Mouse (Mus musculus) hindbrain, embryonic 15.5 days (tissue): ENCODE measurements around the gene Gm8300. TPM values are rescaled to one million over a fixed set of nuclear protein-coding genes. Genes with fewer than 3 reads are reported as not detected.
"Not testable (repeated sequence)": the region's sequence is repeated elsewhere in the genome, so short reads cannot be mapped to it uniquely, and the experiment has no call there.

Source experiments
- ATAC-seq: fragments of 200-750 bp; cut with Nextera tagmentation; 2 replicates; pipeline ENCODE4 v1.8.0; 2017; ENCODE audit warnings: low read depth, moderate number of reproducible peaks, moderate TSS enrichment; ENCODE audit not compliant: low FRiP score
- H3K27ac ChIP-seq: fragments of 300-500 bp; sonication (generic); replicated peaks from 2 replicates; pipeline ENCODE4 v1.5.1; 2015; ENCODE audit warnings: mild to moderate bottlenecking, inconsistent platforms
- H3K27me3 ChIP-seq: fragments of 300-500 bp; sonication (generic); 2 replicates; pipeline ENCODE4 v1.6.1; 2015; ENCODE audit warnings: control low read depth, inconsistent platforms
- H3K36me3 ChIP-seq: fragments of 300-500 bp; sonication (generic); 2 replicates; pipeline ENCODE4 v1.6.1; 2015; ENCODE audit warnings: control low read depth, inconsistent platforms
- H3K4me1 ChIP-seq: fragments of 300-500 bp; sonication (generic); replicated peaks from 2 replicates; pipeline ENCODE4 v1.6.1; 2015; ENCODE audit warnings: control low read depth, inconsistent platforms
- H3K4me2 ChIP-seq: fragments of 300-500 bp; sonication (generic); 2 replicates; pipeline ENCODE4 v1.6.1; 2015; ENCODE audit warnings: moderate library complexity, mild to moderate bottlenecking, inconsistent platforms
- H3K4me3 ChIP-seq: fragments of 300-500 bp; sonication (generic); 2 replicates; pipeline ENCODE4 v1.5.1; 2015; ENCODE audit warnings: mild to moderate bottlenecking, inconsistent platforms
- H3K9ac ChIP-seq: fragments of 300-500 bp; sonication (generic); 2 replicates; pipeline ENCODE4 v1.6.1; 2015; ENCODE audit warnings: inconsistent platforms
- H3K9me3 ChIP-seq: fragments of 300-500 bp; sonication (generic); 2 replicates; pipeline ENCODE4 v1.6.1; 2016; ENCODE audit warnings: control low read depth, inconsistent platforms
- WGBS: fragments of 180-500 bp; shearing (Covaris S2); methylation state at CpG from one replicate; pipeline ENCODE4 v1.1.7; 2015; 5-methylcytosine and 5-hydroxymethylcytosine counted together
- polyA plus RNA-seq: library from polyadenylated mRNA; unstranded; fragments of >200 nt; fragmentation: Nextera tagmentation; extraction: Ambion mirVana; gene quantifications from 2 replicates; pipeline ENCODE4 v1.2.1, GENCODE M21; 2015

Gene Gm8300
- polyA plus RNA-seq: not detected in 2 replicates

- H3K4me1 ChIP-seq, H3K27ac ChIP-seq, H3K9me3 ChIP-seq, H3K4me2 ChIP-seq, H3K27me3 ChIP-seq, H3K9ac ChIP-seq, H3K4me3 ChIP-seq, ATAC-seq, H3K36me3 ChIP-seq: not testable (repeated sequence)
- 87% methylated on average over 4 of the region's 4 CpGs for WGBS
Observed at GRCm38 (mm10) chr12:87514016-87514415, at the start of gene Gm8300. Gene Gm8300, plus strand, starts transcription at chr12:87514316.

- ATAC-seq: no peak
- WGBS: 94% methylated on average over 6 of the region's 6 CpGs
- no peak overlapping the region for H3K27ac ChIP-seq
- H3K4me3 ChIP-seq: no peak overlapping the region
- no peak overlapping the region for H3K4me2 ChIP-seq
- H3K27me3 ChIP-seq: no peaks in the 10 kb centered on the region
- no peaks in the 10 kb centered on the region for H3K9me3 ChIP-seq
- no peak overlapping the region for H3K9ac ChIP-seq
- peaks cover 62% of the 10 kb centered on the region for H3K36me3 ChIP-seq
- no peaks in the 10 kb centered on the region for H3K4me1 ChIP-seq
Observed at GRCm38 (mm10) chr12:87464678-87465297, 49.3 kb upstream of the Gm8300 start.

- no peaks in the 10 kb centered on the region for H3K9me3 ChIP-seq
- peak overlapping the region; percentile 83; the same call in 1 of the 2 replicates for H3K9ac ChIP-seq
- H3K4me2 ChIP-seq: peak overlapping the region; percentile 64
- peaks cover 14% of the 10 kb centered on the region for H3K4me1 ChIP-seq
- no peak overlapping the region for H3K27ac ChIP-seq
- H3K27me3 ChIP-seq: no peaks in the 10 kb centered on the region
- peaks cover 15% of the 10 kb centered on the region for H3K36me3 ChIP-seq
- no peak for ATAC-seq
- H3K4me3 ChIP-seq: peak overlapping the region; percentile 78
- WGBS: 79% methylated on average over 7 of the region's 7 CpGs
Observed at GRCm38 (mm10) chr12:87470263-87471136, 43.6 kb upstream of the Gm8300 start.

GRCm38 (mm10) chr12:87471421-87471963 is 42.6 kb upstream of the Gm8300 start:
- Histone ChIP-seq H3K9me3 (no peaks in the 10 kb centered on the region), H3K4me3 (peak overlapping the region; percentile 78), H3K27me3 (no peaks in the 10 kb centered on the region), H3K27ac (peak overlapping the region; percentile 93), H3K9ac (peak overlapping the region; percentile 83), H3K4me2 (peak overlapping the region; percentile 64), H3K36me3 (peaks cover 11% of the 10 kb centered on the region), H3K4me1 (peaks cover 14% of the 10 kb centered on the region)
- ATAC-seq: no peak
- WGBS: under 1% methylated on average over 19 of the region's 19 CpGs

DNA sequence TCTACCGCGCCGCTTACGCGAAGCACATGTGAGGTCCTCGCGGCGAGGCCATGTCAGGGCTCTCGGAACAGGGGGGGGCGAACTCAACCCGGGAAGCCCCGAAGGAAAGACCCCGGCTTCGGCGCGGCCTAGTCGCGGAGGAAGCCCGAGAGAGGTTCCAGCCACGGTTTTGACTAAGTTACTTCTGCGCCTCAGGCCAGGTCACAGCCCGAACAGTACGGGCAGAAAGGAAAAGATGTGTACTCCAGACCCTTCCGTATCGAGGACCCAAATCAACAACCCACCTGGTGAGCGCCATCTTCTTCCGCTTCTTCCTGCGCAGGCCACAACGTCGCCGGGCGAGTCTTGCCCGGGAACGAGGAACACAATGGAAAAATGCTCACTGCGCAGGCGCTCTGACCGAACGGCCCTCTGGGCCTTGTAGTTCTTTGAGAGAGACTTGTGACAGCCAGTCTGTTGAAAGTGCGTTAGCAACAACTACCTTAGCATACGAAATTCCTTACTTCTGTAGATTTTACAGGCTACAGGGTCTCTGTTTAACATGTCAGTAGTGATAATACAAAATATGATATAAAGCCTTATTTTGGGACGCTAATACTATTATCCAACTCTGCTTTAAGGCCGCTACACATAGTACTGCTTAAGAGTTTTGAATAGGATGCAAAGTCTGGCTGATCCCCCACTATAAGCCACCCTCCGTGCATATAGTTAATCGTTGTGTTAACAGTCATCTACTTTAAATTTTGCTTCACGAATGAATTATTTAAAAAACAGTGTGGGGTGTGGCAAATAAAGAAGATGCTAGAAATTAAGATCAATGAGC is 41.9 kb upstream of the Gm8300 start, which contains the start of gene Snw1:
TSS of gene Snw1 (minus strand) at position 311 of the 823 bp plus-strand sequence.
- no peaks in the 10 kb centered on the region for H3K27me3 ChIP-seq
- H3K4me2 ChIP-seq: peak within 1 kb of the TSS; percentile 64
- WGBS: 3% methylated on average over 45 of the region's 45 CpGs
- H3K9ac ChIP-seq: peak within 1 kb of the TSS; percentile 83
- peak within 1 kb of the TSS; percentile 93 for H3K27ac ChIP-seq
- H3K9me3 ChIP-seq: no peaks in the 10 kb centered on the region
- H3K36me3 ChIP-seq: peaks cover 8% of the 10 kb centered on the region
- peaks cover 14% of the 10 kb centered on the region for H3K4me1 ChIP-seq
- H3K4me3 ChIP-seq: peak within 1 kb of the TSS; percentile 78
- peak; percentile 97 for ATAC-seq

DNA sequence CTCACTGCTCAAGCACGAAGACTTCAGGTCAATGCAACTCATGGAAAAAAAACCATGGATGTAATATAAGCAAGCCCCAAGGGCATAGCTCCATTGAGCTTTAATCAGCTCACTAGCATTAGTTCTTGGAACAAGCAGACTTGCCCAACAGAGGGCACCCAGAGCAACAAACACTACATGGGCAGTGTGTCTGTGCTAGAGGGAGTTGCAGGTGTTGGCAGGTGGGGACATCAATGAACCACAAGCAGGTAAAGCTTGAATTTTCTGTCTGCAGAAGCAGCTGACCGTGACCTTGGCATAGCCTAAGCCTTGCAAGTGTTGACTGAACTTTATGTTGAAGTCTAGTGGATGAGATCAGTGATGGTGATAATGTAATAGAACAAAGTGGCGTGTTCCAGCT is 39.4 kb upstream of the Gm8300 start:
- H3K27me3 ChIP-seq: no peaks in the 10 kb centered on the region
- H3K4me3 ChIP-seq: no peak overlapping the region
- H3K9ac ChIP-seq: no peak overlapping the region
- ATAC-seq: no peak
- H3K4me2 ChIP-seq: no peak overlapping the region
- no peaks in the 10 kb centered on the region for H3K9me3 ChIP-seq
- 81% methylated on average over 3 of the region's 3 CpGs for WGBS
- no peaks in the 10 kb centered on the region for H3K36me3 ChIP-seq
- H3K27ac ChIP-seq: no peak overlapping the region
- peaks cover 14% of the 10 kb centered on the region for H3K4me1 ChIP-seq

DNA sequence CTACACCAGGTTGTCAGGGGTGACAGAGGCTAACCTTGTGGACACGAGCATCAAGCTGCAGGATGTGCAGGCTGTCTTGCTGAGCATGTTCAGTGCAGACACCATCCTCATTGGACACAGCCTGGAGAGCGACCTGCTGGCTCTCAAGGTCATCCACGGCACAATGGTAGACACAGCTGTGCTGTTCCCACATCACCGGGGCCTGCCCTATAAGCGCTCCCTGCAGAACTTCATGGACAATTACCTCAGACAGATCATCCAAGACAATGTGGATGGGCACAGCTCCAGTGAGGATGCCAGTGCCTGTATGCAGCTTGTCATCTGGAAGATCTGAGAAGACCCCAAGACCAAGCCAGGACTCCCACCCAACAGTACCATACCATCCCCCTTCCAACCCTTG is 31.6 kb upstream of the Gm8300 start:
- ATAC-seq: not testable (repeated sequence)

DNA sequence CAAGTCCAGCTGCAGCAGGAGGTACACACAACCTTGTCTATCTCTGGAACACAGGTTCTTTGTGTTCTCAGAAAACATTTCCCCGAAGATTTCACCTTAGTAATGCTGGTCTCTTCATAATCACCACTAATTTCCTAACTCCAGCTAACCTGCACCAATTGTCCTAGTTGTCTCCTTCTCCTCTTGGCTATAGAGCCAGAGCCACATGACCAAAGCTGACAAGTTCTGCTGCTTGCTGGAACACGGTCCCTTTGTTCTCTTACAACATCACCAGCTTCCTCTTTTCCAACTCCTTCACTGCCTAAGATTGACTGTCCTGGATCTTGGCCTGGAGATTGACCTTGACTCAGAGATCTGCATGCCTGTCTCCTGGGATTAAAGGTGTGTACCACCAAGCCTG is 25.4 kb upstream of the Gm8300 start:
- not testable (repeated sequence) for H3K9me3 ChIP-seq, H3K27me3 ChIP-seq, H3K27ac ChIP-seq, H3K4me3 ChIP-seq, H3K36me3 ChIP-seq, H3K4me1 ChIP-seq, ATAC-seq, H3K4me2 ChIP-seq, H3K9ac ChIP-seq
- 68% methylated on average over 2 of the region's 2 CpGs for WGBS

More for the DNA sequence above, 31.6 kb upstream of the Gm8300 start:
- not testable (repeated sequence) for H3K36me3 ChIP-seq, H3K9ac ChIP-seq, H3K27ac ChIP-seq, H3K4me2 ChIP-seq, H3K4me3 ChIP-seq, H3K9me3 ChIP-seq, H3K27me3 ChIP-seq, H3K4me1 ChIP-seq
- 85% methylated on average over 5 of the region's 5 CpGs for WGBS

- 86% methylated on average over 3 of the region's 3 CpGs for WGBS
- ATAC-seq, H3K4me3 ChIP-seq, H3K4me1 ChIP-seq, H3K36me3 ChIP-seq, H3K9me3 ChIP-seq, H3K9ac ChIP-seq, H3K27me3 ChIP-seq, H3K4me2 ChIP-seq, H3K27ac ChIP-seq: not testable (repeated sequence)
Observed at GRCm38 (mm10) chr12:87494421-87494820, 19.7 kb upstream of the Gm8300 start, which contains the start of gene Gm5788. Gene Gm5788, plus strand, starts transcription at chr12:87494721.

- not testable (repeated sequence) for H3K27ac ChIP-seq, H3K9me3 ChIP-seq, H3K4me2 ChIP-seq, H3K27me3 ChIP-seq, H3K4me1 ChIP-seq, H3K4me3 ChIP-seq, H3K9ac ChIP-seq, ATAC-seq, H3K36me3 ChIP-seq
- 63% methylated on average over 3 of the region's 3 CpGs for WGBS
Observed at GRCm38 (mm10) chr12:87519616-87520015, 5.5 kb downstream of the Gm8300 start.

DNA sequence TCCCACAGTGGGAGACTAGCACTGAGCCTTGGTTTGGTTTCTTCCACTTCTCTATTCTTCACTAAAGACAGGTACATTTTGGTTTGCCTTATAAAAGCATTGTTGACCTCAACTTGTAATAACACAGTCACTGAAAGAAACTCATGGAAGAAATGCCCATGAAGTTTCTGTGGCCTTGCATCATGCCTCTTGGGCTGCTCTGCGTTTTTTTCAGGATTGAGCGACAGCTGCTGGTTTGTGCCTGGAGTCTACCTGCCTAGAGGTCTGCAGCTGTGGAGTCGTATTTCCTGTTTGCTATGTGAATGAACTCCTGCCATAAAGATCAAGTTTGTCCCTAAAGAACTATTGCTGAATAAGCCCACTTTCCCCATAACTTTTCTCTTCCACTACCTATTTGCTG is 29.8 kb downstream of the Gm8300 start:
- no peak for ATAC-seq
- WGBS: 90% methylated on average over 3 of the region's 3 CpGs
- Histone ChIP-seq H3K27ac (no peak overlapping the region), H3K9ac (no peak overlapping the region), H3K4me1 (no peaks in the 10 kb centered on the region), H3K9me3 (no peaks in the 10 kb centered on the region), H3K27me3 (no peaks in the 10 kb centered on the region), H3K4me3 (no peak overlapping the region), H3K36me3 (no peaks in the 10 kb centered on the region), H3K4me2 (no peak overlapping the region)
